Mouse (Mus musculus): ENCODE results near the gene Nrip1. TPM values are rescaled to one million over a fixed set of nuclear protein-coding genes. Genes with fewer than 3 reads are reported as not detected.

The Nrip1 gene
- polyA plus RNA-seq, 1 experiment, result 15.3 TPM

GRCm38 (mm10) chr16:76370716-76371613 lies 2.7 kb downstream of the Nrip1 start:
- Histone ChIP-seq H3K27ac (ENCODE audit: insufficient read depth, low read length) (no peak overlapping the region), H3K4me1 (ENCODE audit: control insufficient read depth, insufficient read depth, low read length) (peaks cover 2% of the 10 kb centered on the region), H3K9ac (ENCODE audit: low read depth, poor library complexity, severe bottlenecking) (peak overlapping the region; percentile 96), H3K36me3 (ENCODE audit: control insufficient read depth, insufficient read depth, low read length, poor library complexity, severe bottlenecking) (no peaks in the 10 kb centered on the region), H3K4me3 (ENCODE audit: low read depth, low read length) (no peak overlapping the region), H3K9me3 (replicated peaks; ENCODE audit: control insufficient read depth, insufficient read depth, low read length, poor library complexity, severe bottlenecking) (no peaks in the 10 kb centered on the region), H3K27me3 (ENCODE audit: control insufficient read depth, insufficient read depth, low read length, poor library complexity, severe bottlenecking) (no peaks in the 10 kb centered on the region)
- TF ChIP-seq CTCF (IDR thresholded peaks at IDR 0.05; ENCODE audit: low read depth, low read length) (no peak), EP300 (IDR thresholded peaks at IDR 0.05; ENCODE audit: insufficient read depth, low read depth, low read length) (no peak), POLR2A (IDR thresholded peaks at IDR 0.05; ENCODE audit: insufficient read depth, low read length) (no peak)

- Histone ChIP-seq H3K36me3 (ENCODE audit: control insufficient read depth, insufficient read depth, low read length, poor library complexity, severe bottlenecking) (no peaks in the 10 kb centered on the region), H3K9ac (ENCODE audit: low read depth, poor library complexity, severe bottlenecking) (no peak overlapping the region), H3K27ac (ENCODE audit: insufficient read depth, low read length) (no peak overlapping the region), H3K4me1 (ENCODE audit: control insufficient read depth, insufficient read depth, low read length) (peaks cover 2% of the 10 kb centered on the region), H3K27me3 (ENCODE audit: control insufficient read depth, insufficient read depth, low read length, poor library complexity, severe bottlenecking) (no peaks in the 10 kb centered on the region), H3K9me3 (replicated peaks; ENCODE audit: control insufficient read depth, insufficient read depth, low read length, poor library complexity, severe bottlenecking) (no peaks in the 10 kb centered on the region), H3K4me3 (ENCODE audit: low read depth, low read length) (no peak overlapping the region)
- no peak for TF ChIP-seq POLR2A (IDR thresholded peaks at IDR 0.05; ENCODE audit: insufficient read depth, low read length)
- TF ChIP-seq CTCF (IDR thresholded peaks at IDR 0.05; ENCODE audit: low read depth, low read length), result peak; percentile 33
Observed at GRCm38 (mm10) chr16:76370041-76370715, 3.4 kb downstream of the Nrip1 start.

GRCm38 (mm10) chr16:76369236-76369635 lies 4.4 kb downstream of the Nrip1 start:
- Histone ChIP-seq H3K27me3 (ENCODE audit: control insufficient read depth, insufficient read depth, low read length, poor library complexity, severe bottlenecking) (no peaks in the 10 kb centered on the region), H3K27ac (ENCODE audit: insufficient read depth, low read length) (no peak overlapping the region), H3K9ac (ENCODE audit: low read depth, poor library complexity, severe bottlenecking) (no peak overlapping the region), H3K4me3 (ENCODE audit: low read depth, low read length) (no peak overlapping the region), H3K36me3 (ENCODE audit: control insufficient read depth, insufficient read depth, low read length, poor library complexity, severe bottlenecking) (no peaks in the 10 kb centered on the region), H3K9me3 (replicated peaks; ENCODE audit: control insufficient read depth, insufficient read depth, low read length, poor library complexity, severe bottlenecking) (no peaks in the 10 kb centered on the region), H3K4me1 (ENCODE audit: control insufficient read depth, insufficient read depth, low read length) (peaks cover 3% of the 10 kb centered on the region)
- TF ChIP-seq CTCF (IDR thresholded peaks at IDR 0.05; ENCODE audit: low read depth, low read length) (no peak), POLR2A (IDR thresholded peaks at IDR 0.05; ENCODE audit: insufficient read depth, low read length) (no peak), EP300 (IDR thresholded peaks at IDR 0.05; ENCODE audit: insufficient read depth, low read depth, low read length) (no peak)

GRCm38 (mm10) chr16:76367261-76367908 lies 6.2 kb downstream of the Nrip1 start:
- peak overlapping the region; percentile 32 for H3K4me3 ChIP-seq (ENCODE audit: low read depth, low read length)
- peak overlapping the region; percentile 38 for H3K27ac ChIP-seq (ENCODE audit: insufficient read depth, low read length)
- no peaks in the 10 kb centered on the region for H3K27me3 ChIP-seq (ENCODE audit: control insufficient read depth, insufficient read depth, low read length, poor library complexity, severe bottlenecking)
- H3K36me3 ChIP-seq (ENCODE audit: control insufficient read depth, insufficient read depth, low read length, poor library complexity, severe bottlenecking), result no peaks in the 10 kb centered on the region
- no peak for TF ChIP-seq POLR2A (IDR thresholded peaks at IDR 0.05; ENCODE audit: insufficient read depth, low read length)
- no peak overlapping the region for H3K9ac ChIP-seq (ENCODE audit: low read depth, poor library complexity, severe bottlenecking)
- no peaks in the 10 kb centered on the region for H3K9me3 ChIP-seq (replicated peaks; ENCODE audit: control insufficient read depth, insufficient read depth, low read length, poor library complexity, severe bottlenecking)
- peaks cover 5% of the 10 kb centered on the region for H3K4me1 ChIP-seq (ENCODE audit: control insufficient read depth, insufficient read depth, low read length)

GRCm38 (mm10) chr16:76365790-76366406 lies 7.7 kb downstream of the Nrip1 start:
- H3K9me3 ChIP-seq (replicated peaks; ENCODE audit: control insufficient read depth, insufficient read depth, low read length, poor library complexity, severe bottlenecking), result no peaks in the 10 kb centered on the region
- peaks cover 5% of the 10 kb centered on the region for H3K4me1 ChIP-seq (ENCODE audit: control insufficient read depth, insufficient read depth, low read length)
- H3K36me3 ChIP-seq (ENCODE audit: control insufficient read depth, insufficient read depth, low read length, poor library complexity, severe bottlenecking), result no peaks in the 10 kb centered on the region
- peak; percentile 7 for TF ChIP-seq CTCF (IDR thresholded peaks at IDR 0.05; ENCODE audit: low read depth, low read length)
- no peak for TF ChIP-seq POLR2A (IDR thresholded peaks at IDR 0.05; ENCODE audit: insufficient read depth, low read length)
- peak overlapping the region; percentile 25; the same call in 1 of the 2 replicates for H3K9ac ChIP-seq (ENCODE audit: low read depth, poor library complexity, severe bottlenecking)
- H3K4me3 ChIP-seq (ENCODE audit: low read depth, low read length), result peak overlapping the region; percentile 28
- H3K27ac ChIP-seq (ENCODE audit: insufficient read depth, low read length), result peak overlapping the region; percentile 55
- no peaks in the 10 kb centered on the region for H3K27me3 ChIP-seq (ENCODE audit: control insufficient read depth, insufficient read depth, low read length, poor library complexity, severe bottlenecking)
